Mouse (Mus musculus) cerebellum, adult 2 months (tissue): ENCODE data around the gene Sltm.

Experiments
- CTCF ChIP-seq: fragments of 200-500 bp; IDR thresholded peaks from 2 replicates; pipeline ENCODE4 v1.5.1; 2011; ENCODE audit warnings: low read depth, mild to moderate bottlenecking, control low read depth, low read length, moderate library complexity, borderline replicate concordance; ENCODE audit not compliant: insufficient read depth
- POLR2A ChIP-seq: fragments of 200-500 bp; IDR thresholded peaks from 2 replicates; pipeline ENCODE4 v1.6.1; 2011; ENCODE audit warnings: low read length, control low read depth, borderline replicate concordance; ENCODE audit not compliant: insufficient read depth

DNA sequence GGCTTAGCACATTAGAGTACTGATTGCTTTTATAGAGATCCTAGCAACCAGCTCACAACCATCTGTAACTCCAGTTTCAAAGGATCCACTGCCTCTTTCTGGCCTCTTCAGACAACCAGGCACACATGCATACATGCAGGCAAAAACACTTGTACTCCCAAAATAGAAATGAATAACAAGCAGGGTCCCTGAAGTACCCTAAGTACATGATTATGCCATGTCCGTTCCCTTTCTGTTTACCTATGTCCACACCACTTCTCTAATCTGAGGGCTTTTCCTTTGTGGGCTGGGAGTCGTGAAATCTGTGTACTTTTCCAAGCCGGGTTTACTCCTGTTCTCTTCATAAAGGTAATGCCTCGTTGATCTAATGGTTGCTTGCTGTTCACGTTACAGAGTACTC is 25.1 kb downstream of the Sltm start:
- no peak for TF ChIP-seq CTCF
- TF ChIP-seq POLR2A = no peak
